Mouse (Mus musculus) spleen, adult 2 months (tissue): ENCODE data around the gene Smim1. TPM values are rescaled to one million over a fixed set of nuclear protein-coding genes. Genes with fewer than 3 reads are reported as not detected.

ENCODE experiments used
- DNase-seq, 2 experiments: peaks; one replicate each; pipeline versions ENCODE4 v3.0.0 to v3.0.0-alpha.2; 2012 to 2021; ENCODE audit warnings: low spot score in 2 of 2, low read depth in 1 of 2
- H3K27ac ChIP-seq: fragments of 200-500 bp; 2 replicates; pipeline ENCODE4 v1.5.1; 2012; ENCODE audit warnings: low read length, inconsistent platforms; ENCODE audit not compliant: insufficient read depth
- H3K27me3 ChIP-seq: fragments of 200-500 bp; 2 replicates; pipeline ENCODE4 v1.6.1; 2012; ENCODE audit warnings: mild to moderate bottlenecking, moderate library complexity, low read length, inconsistent platforms; ENCODE audit not compliant: control insufficient read depth, insufficient read depth
- H3K36me3 ChIP-seq: fragments of 200-500 bp; 2 replicates; pipeline ENCODE4 v1.6.1; 2012; ENCODE audit warnings: mild to moderate bottlenecking, low read length, inconsistent platforms; ENCODE audit not compliant: control insufficient read depth, insufficient read depth
- H3K4me1 ChIP-seq: fragments of 200-500 bp; 2 replicates; pipeline ENCODE4 v1.6.1; 2011; ENCODE audit warnings: inconsistent platforms; ENCODE audit not compliant: control insufficient read depth, insufficient read depth, insufficient read length
- H3K4me3 ChIP-seq: fragments of 200-500 bp; 2 replicates; pipeline ENCODE4 v1.5.1; 2011; ENCODE audit warnings: mild to moderate bottlenecking, inconsistent platforms; ENCODE audit not compliant: insufficient read depth, insufficient read length; ENCODE audit errors: extremely low read depth
- CTCF ChIP-seq: fragments of 200-500 bp; IDR thresholded peaks from 2 replicates; pipeline ENCODE4 v1.5.1; 2011; ENCODE audit warnings: mild to moderate bottlenecking, inconsistent platforms; ENCODE audit not compliant: insufficient read depth, insufficient read length, insufficient replicate concordance; ENCODE audit errors: extremely low read depth
- POLR2A ChIP-seq: fragments of 200-500 bp; IDR thresholded peaks from 2 replicates; pipeline ENCODE4 v1.6.1; 2011; ENCODE audit warnings: low read depth, low read length, inconsistent platforms
- WGBS: fragments of 180-500 bp; shearing (Covaris S2); methylation state at CpG from one replicate; pipeline ENCODE4 v1.1.7; 2018; 5-methylcytosine and 5-hydroxymethylcytosine counted together
- polyA plus RNA-seq: library from polyadenylated mRNA; depleted of rRNA; stranded (reverse); fragments of >200 nt; gene quantifications from 2 replicates; pipeline ENCODE4 v1.2.3, GENCODE M21; 2012

Gene Smim1
- polyA plus RNA-seq, 1 experiment: 30.5 TPM

DNA sequence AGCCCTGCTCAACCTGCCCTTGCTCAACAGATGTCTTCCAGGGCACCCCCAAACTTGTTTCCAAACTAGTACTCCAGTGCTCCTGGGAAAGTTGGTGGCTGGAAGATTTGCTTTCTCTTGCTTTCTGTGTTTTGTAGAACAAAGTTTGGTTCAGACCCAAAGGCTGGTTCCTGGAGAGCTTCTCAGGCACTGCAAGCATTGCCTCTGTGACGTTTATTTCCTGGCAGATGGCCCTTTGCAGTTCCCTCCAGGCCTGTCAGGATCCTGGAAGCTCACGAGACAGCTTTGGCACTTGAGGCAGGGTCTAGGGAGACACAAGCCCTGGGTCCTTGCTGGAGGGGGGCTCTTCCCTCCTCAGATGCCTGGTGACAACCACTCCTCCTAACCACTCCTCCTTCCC lies 30.6 kb upstream of the Smim1 start:
- Histone ChIP-seq H3K4me1 (no peaks in the 10 kb centered on the region), H3K27me3 (no peaks in the 10 kb centered on the region), H3K36me3 (no peaks in the 10 kb centered on the region), H3K4me3 (no peak overlapping the region), H3K27ac (no peak overlapping the region)
- DNase-seq: no peak
- WGBS: 41% methylated on average over 2 of the region's 2 CpGs
- TF ChIP-seq CTCF (no peak), POLR2A (no peak)

DNA sequence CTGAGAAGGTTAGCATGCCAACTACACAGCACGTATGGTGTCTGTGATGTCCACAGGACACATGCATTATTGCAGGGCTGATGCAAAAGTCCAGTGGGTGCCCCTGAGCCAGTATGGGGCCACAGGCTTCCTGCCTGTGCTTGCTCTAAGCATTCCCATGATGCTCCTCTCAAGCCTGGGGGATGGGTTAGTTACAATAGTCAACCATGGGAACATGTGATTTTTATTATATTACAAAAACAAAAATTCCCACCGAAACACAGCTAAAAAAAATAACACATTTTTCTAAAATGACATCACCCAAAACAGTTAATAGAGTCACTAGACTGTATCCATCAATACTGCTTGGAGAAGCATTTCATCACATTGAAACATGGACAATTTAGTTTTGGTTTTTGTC lies 30.0 kb upstream of the Smim1 start:
- no peaks in the 10 kb centered on the region for H3K27me3 ChIP-seq
- no peak for TF ChIP-seq CTCF
- TF ChIP-seq POLR2A: no peak
- 79% methylated on average over 2 of the region's 2 CpGs for WGBS
- DNase-seq: no peak
- H3K27ac ChIP-seq: no peak overlapping the region
- H3K36me3 ChIP-seq: no peaks in the 10 kb centered on the region
- no peaks in the 10 kb centered on the region for H3K4me1 ChIP-seq
- no peak overlapping the region for H3K4me3 ChIP-seq

DNA sequence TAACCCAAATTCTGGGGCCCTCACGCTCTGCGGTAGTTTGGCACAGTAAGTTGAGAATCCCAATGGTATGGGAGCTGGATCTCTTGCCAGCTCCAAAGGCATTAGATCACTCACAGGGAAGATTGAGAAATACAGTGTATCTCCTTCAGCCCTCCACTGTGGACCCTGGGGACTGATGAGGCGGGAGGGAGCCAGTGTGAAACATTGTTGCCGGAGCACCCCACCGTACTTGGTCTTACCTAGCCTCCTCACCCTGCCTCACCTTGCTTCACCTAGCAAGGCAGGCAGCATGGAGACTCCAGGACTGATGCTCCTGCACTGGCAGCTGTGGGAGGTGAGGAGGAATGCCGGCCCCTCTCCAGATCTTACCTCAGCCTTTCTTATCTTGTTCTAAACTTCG lies 29.5 kb upstream of the Smim1 start:
- no peak overlapping the region for H3K4me3 ChIP-seq
- 93% methylated on average over 7 of the region's 7 CpGs for WGBS
- DNase-seq: no peak
- H3K4me1 ChIP-seq: no peaks in the 10 kb centered on the region
- H3K36me3 ChIP-seq: no peaks in the 10 kb centered on the region
- H3K27ac ChIP-seq: no peak overlapping the region
- no peaks in the 10 kb centered on the region for H3K27me3 ChIP-seq
- TF ChIP-seq CTCF: no peak
- TF ChIP-seq POLR2A: no peak

DNA sequence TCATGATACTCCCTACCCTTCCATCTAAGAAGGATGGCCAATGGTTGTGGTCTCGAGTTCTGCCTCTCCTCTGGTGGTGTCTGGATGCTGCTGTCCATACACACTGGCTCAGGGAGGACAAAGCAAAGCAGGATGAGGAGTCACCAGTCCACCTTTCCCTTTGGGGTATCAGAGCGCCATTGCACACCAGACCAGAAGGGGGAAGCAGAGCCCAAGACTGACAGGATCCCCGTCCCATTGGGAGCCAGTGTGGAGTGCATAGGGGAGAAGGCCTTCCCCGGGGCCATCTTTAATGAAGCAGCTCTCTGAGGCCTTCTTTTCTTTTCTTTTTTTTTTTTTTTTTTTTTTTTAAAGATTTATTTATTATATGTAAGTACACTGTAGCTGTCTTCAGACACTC lies 27.0 kb upstream of the Smim1 start:
- Histone ChIP-seq H3K36me3 (no peaks in the 10 kb centered on the region), H3K4me1 (no peaks in the 10 kb centered on the region), H3K27me3 (no peaks in the 10 kb centered on the region), H3K4me3 (no peak overlapping the region), H3K27ac (no peak overlapping the region)
- TF ChIP-seq POLR2A (no peak), CTCF (no peak)
- 48% methylated on average over 4 of the region's 4 CpGs for WGBS
- no peak for DNase-seq

DNA sequence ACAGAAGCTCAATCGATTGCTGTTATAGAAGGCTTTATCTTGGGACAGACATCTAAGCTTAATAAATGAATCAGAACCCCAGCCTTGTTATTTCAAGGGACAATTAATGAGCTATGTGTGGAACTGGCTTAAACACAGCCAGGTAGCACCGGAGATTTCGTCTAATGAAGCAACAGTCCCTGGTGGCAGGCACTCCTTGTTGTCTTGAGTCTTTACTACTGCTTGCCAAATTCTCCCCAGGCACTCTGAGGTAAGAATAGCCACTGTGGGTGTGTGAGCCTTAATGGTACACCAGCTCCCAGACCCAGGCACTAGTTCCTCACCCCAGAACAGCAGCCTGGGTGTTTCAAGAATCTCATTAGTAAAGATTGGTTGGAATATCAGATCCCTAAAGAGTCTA lies 25.4 kb upstream of the Smim1 start:
- Histone ChIP-seq H3K27me3 (no peaks in the 10 kb centered on the region), H3K4me3 (no peak overlapping the region), H3K4me1 (no peaks in the 10 kb centered on the region), H3K27ac (no peak overlapping the region), H3K36me3 (no peaks in the 10 kb centered on the region)
- DNase-seq: no peak
- no peak for TF ChIP-seq POLR2A
- no peak for TF ChIP-seq CTCF
- 87% methylated on average over 3 of the region's 3 CpGs for WGBS

DNA sequence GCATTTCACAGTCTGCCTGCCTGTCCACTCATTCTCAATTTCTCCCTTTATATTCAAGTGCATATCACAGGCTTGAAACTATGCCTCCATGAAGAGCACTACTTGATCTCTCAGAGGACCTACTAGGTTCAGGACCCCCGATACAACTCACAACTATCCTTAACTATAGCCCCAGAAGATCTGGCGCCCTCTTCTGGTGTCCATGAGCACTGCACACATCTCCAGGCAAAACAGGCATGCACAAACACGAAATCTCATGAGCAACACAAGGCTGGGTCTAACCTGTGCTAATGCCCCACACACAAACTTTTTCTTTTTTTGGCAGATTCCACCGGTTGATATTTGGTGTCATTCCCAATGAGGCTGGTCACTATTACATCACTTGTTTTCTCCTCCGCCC lies 19.8 kb upstream of the Smim1 start:
- no peaks in the 10 kb centered on the region for H3K36me3 ChIP-seq
- H3K27me3 ChIP-seq: no peaks in the 10 kb centered on the region
- no peak overlapping the region for H3K27ac ChIP-seq
- DNase-seq: no peak
- TF ChIP-seq POLR2A: no peak
- TF ChIP-seq CTCF: no peak
- WGBS: 66% methylated on average over 5 of the region's 5 CpGs
- no peak overlapping the region for H3K4me3 ChIP-seq
- H3K4me1 ChIP-seq: no peaks in the 10 kb centered on the region

DNA sequence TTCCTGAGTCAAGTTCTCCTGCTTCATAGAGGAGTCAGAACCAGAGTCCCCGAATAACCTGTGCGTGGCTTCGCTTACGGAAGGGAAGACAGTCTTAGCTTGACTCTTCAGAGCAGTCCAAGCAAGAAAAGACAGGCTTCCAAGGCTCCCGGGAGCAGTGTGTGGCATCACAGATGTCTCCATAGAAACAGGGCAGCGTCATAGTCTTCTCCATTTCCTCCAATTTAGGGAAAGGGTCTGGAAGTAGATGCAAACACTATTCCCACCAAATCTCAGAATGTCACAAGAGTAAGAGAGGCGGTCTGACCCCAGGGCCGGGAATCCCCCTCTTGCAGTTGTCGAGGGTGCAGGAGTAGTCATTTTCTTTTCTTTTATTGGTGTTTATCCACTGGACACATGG lies 16.5 kb upstream of the Smim1 start, which contains the start of gene Ccdc27:
Gene Ccdc27, minus strand, starts transcription at position 101 of the 400 bp plus-strand sequence.
- H3K4me1 ChIP-seq: no peaks in the 10 kb centered on the region
- TF ChIP-seq POLR2A (no peak), CTCF (no peak)
- 86% methylated on average over 9 of the region's 9 CpGs for WGBS

More for the DNA sequence above, 16.5 kb upstream of the Smim1 start, which contains the start of gene Ccdc27:
- Histone ChIP-seq H3K36me3 (no peaks in the 10 kb centered on the region), H3K4me3 (no peak within 1 kb of the TSS), H3K27me3 (no peaks in the 10 kb centered on the region), H3K27ac (no peak within 1 kb of the TSS)
- DNase-seq: no peak
